Mouse (Mus musculus): ENCODE measurements around the gene 1700037C18Rik. TPM values are rescaled to one million over a fixed set of nuclear protein-coding genes. Genes with fewer than 3 reads are reported as not detected.

The 1700037C18Rik gene
- polyA plus RNA-seq (2015; fragmentation: Nextera tagmentation; extraction: Ambion mirVana), result 7.9 and 10.1 TPM in 2 replicates

DNA sequence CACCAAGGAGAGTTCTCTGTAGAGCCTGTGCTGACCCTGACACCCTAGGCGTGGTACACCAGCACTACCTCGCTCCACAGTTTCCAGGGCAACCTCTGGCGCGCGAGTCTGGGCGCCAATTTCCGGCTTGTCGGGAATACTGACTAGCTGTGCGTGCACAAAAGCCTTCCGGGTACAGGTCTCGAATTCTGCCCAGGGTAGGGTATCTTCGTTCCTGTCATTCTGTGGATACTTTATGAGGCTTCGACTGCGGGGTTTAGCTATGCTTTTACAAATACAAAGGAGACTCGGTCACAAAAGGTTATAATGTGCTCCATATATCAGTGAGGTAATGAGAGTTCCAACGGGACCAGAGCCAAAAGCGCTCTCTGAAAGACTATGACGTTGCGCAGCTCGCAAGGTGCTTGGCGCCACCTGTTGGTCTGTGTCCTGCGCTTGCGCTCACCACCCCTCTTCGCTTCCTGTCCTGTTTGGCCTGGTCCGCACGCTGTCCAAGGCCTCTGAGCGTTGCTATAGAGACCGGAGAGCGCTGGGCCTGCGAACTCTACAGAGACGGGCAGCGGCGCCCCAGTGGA lies at the start of gene 1700037C18Rik, which contains the start of gene Cluap1:
Gene 1700037C18Rik (minus strand): TSS at position 153 of the 575 bp plus-strand sequence.
Gene Cluap1 (plus strand): TSS at position 265 of the 575 bp plus-strand sequence.
- Histone ChIP-seq H3K27ac (peak within 1 kb of the TSS; percentile 81), H3K4me1 (peaks cover 6% of the 10 kb centered on the region), H3K9ac (peak within 1 kb of the TSS; percentile 69), H3K4me2 (peak within 1 kb of the TSS; percentile 82), H3K9me3 (replicated peaks) (no peaks in the 10 kb centered on the region), H3K4me3 (replicated peaks) (peak within 1 kb of the TSS; percentile 72), H3K27me3 (no peaks in the 10 kb centered on the region), H3K36me3 (peaks cover 50% of the 10 kb centered on the region)
- under 1% methylated on average over 33 of the region's 33 CpGs for WGBS
- ATAC-seq (replicated peaks; ENCODE audit: low FRiP score), result peak; percentile 99

DNA sequence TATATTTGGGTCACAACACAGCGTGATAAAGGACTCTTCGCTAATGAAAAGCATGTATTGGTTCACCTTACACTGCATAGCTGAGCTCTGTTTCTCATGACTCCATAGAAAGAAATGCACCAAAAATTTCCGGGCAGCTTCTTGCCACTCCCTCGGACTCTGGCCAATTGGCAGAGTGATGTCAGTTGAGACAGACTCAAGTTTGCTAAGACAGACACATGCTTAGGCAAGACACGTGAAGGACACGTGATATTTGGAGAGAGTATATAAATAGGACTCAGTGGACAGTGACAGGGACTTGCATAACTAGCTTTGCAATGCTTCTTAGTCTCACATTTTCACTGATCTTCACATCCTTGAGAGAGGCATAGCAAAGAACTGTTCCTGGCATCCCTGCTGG lies 47.9 kb upstream of the 1700037C18Rik start:
- Histone ChIP-seq H3K4me3 (replicated peaks) (no peak overlapping the region), H3K9me3 (replicated peaks) (no peaks in the 10 kb centered on the region), H3K4me2 (no peak overlapping the region), H3K4me1 (no peaks in the 10 kb centered on the region), H3K27me3 (no peaks in the 10 kb centered on the region), H3K27ac (no peak overlapping the region), H3K9ac (no peak overlapping the region), H3K36me3 (no peaks in the 10 kb centered on the region)
- no peak for ATAC-seq (replicated peaks; ENCODE audit: low FRiP score)
- 85% methylated on average over 6 of the region's 6 CpGs for WGBS

DNA sequence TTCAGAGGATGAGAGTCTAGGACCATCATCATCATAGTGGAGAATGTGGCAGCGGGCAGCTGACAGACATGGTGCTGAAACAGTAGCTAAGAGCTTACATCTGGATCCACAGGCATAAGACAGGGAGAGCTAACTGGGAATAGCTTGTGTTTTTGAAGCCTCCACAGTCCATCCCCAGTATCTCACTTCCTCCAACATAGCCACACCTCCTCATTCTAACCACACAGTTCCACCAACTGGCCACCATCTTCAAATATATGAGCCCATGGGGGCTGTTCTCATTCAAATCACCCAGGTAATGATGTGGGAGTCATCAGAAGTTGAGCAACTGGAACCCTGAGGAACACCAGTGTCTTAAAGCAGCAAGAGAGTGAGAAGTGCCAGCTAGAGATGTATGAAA lies 42.7 kb upstream of the 1700037C18Rik start:
- H3K4me3 ChIP-seq (replicated peaks), result no peak overlapping the region
- H3K36me3 ChIP-seq, result no peaks in the 10 kb centered on the region
- H3K9me3 ChIP-seq (replicated peaks), result no peaks in the 10 kb centered on the region
- no peaks in the 10 kb centered on the region for H3K27me3 ChIP-seq
- 82% methylated on average over 1 of the region's 1 CpGs for WGBS
- H3K4me1 ChIP-seq, result no peaks in the 10 kb centered on the region
- no peak for ATAC-seq (replicated peaks; ENCODE audit: low FRiP score)
- no peak overlapping the region for H3K27ac ChIP-seq
- H3K4me2 ChIP-seq, result no peak overlapping the region
- no peak overlapping the region for H3K9ac ChIP-seq

DNA sequence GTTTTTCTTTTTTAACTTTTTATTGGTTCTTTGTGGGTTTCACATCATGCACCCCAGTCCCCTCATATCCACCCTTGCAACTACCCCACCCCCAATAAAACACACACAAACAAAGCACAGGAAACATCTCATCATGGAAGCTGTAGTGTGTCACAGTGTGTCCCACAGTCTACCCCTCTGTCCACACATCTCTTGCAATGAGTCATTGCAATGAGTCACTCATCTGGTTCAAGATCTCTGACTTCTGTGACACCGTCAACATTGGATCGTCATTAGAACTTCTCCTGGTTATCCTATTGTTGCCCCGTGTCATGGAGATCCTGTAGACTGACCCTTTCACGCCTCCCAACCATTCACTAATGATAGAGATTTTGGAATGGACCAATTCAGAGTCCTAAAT lies 26.2 kb upstream of the 1700037C18Rik start:
- no peak overlapping the region for H3K4me3 ChIP-seq (replicated peaks)
- no peaks in the 10 kb centered on the region for H3K9me3 ChIP-seq (replicated peaks)
- no peaks in the 10 kb centered on the region for H3K27me3 ChIP-seq
- H3K36me3 ChIP-seq, result peaks cover 88% of the 10 kb centered on the region
- H3K9ac ChIP-seq, result no peak overlapping the region
- 90% methylated on average over 4 of the region's 4 CpGs for WGBS
- no peak overlapping the region for H3K27ac ChIP-seq
- no peak for ATAC-seq (replicated peaks; ENCODE audit: low FRiP score)
- no peaks in the 10 kb centered on the region for H3K4me1 ChIP-seq
- no peak overlapping the region for H3K4me2 ChIP-seq

DNA sequence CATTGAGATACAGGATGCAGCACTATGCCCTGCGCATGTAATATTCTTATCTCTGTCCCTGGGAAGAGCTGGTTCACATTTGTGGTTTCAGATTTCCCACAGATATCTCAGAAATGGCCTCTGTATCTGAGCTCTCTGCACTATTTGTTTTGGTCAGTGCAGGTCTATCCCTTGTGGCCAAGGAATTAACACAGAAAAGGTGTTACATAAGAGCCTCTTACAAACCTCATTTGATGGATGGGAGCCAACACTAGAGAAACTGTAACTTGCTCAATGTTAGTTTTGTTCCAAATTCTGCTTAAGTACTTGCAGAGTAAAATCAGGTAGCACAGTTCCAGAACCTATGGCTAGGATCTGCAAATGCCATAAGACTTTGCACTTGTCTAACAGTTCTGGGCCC lies 25.6 kb upstream of the 1700037C18Rik start:
- no peaks in the 10 kb centered on the region for H3K27me3 ChIP-seq

DNA sequence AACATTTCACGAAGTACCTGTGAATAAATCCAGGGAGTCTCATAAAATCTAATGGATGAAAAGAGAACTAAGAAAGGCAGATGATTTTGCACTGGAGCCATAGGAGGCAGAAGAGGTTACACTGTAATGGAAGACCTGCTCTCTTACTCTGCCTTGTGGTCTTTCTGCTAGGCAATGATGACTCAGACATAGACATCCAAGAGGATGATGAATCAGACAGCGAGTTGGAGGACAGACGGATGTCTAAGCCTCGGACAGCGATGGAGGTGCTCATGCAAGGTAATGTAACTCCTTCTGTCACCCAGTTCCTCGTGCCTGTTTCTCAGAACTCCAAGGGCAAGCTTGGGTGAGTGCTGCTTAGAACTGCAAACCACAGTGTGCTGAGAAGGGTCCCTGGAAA lies 25.0 kb upstream of the 1700037C18Rik start:
- Histone ChIP-seq H3K27ac (no peak overlapping the region), H3K9ac (no peak overlapping the region), H3K4me1 (no peaks in the 10 kb centered on the region), H3K4me2 (no peak overlapping the region), H3K27me3 (no peaks in the 10 kb centered on the region), H3K9me3 (replicated peaks) (no peaks in the 10 kb centered on the region), H3K36me3 (peaks cover 87% of the 10 kb centered on the region), H3K4me3 (replicated peaks) (no peak overlapping the region)
- ATAC-seq (replicated peaks; ENCODE audit: low FRiP score), result no peak
- WGBS, result 94% methylated on average over 6 of the region's 6 CpGs

More for the DNA sequence above, 25.6 kb upstream of the 1700037C18Rik start:
- no peak overlapping the region for H3K9ac ChIP-seq
- peaks cover 89% of the 10 kb centered on the region for H3K36me3 ChIP-seq
- H3K27ac ChIP-seq, result no peak overlapping the region
- 91% methylated on average over 1 of the region's 1 CpGs for WGBS
- no peaks in the 10 kb centered on the region for H3K9me3 ChIP-seq (replicated peaks)
- no peak overlapping the region for H3K4me3 ChIP-seq (replicated peaks)
- no peak for ATAC-seq (replicated peaks; ENCODE audit: low FRiP score)
- H3K4me2 ChIP-seq, result no peak overlapping the region
- H3K4me1 ChIP-seq, result no peaks in the 10 kb centered on the region

DNA sequence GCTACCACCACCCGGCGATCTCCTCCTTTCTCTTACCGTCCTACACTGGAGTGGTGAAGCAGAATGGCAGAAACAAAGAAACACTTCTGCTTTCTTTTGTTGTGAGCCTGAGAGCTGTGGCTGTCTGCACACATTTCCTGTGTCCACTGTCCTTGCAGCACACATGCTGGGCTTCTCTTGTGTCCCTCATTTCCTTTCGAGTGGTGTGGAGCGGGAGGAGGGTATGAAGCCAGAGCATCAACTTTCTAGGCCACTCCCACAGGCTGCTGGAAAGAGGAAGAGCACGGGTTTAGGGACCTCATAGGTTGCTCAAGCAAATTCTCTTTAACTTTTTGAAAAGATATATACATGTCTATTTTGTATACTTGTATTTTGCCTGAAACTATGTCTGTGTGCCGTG lies 20.7 kb upstream of the 1700037C18Rik start:
- Histone ChIP-seq H3K4me3 (replicated peaks) (no peak overlapping the region), H3K36me3 (peaks cover 74% of the 10 kb centered on the region), H3K4me2 (no peak overlapping the region), H3K27ac (no peak overlapping the region), H3K4me1 (no peaks in the 10 kb centered on the region), H3K27me3 (no peaks in the 10 kb centered on the region), H3K9me3 (replicated peaks) (no peaks in the 10 kb centered on the region), H3K9ac (no peak overlapping the region)
- 80% methylated on average over 7 of the region's 7 CpGs for WGBS
- no peak for ATAC-seq (replicated peaks; ENCODE audit: low FRiP score)

DNA sequence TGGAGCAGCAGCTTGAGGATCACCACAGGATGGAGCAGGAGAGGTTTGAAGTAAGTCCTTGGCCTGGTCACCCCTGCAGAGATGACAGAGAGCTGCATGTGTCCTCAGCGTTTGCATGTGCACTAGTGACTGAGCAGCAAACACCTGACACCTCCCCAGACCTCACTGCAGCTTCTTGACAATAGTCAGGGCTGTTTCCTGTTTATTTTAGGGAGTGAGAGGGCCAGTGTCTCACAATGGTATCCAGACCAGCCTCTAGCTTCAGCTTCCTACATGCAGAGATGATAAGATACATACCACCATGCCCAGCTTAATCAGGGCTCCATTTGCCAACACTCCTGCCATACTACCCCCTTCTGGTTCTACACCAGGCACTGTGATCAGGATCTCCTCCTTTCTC lies 20.1 kb upstream of the 1700037C18Rik start:
- Histone ChIP-seq H3K4me1 (no peaks in the 10 kb centered on the region), H3K9ac (no peak overlapping the region), H3K4me2 (no peak overlapping the region), H3K4me3 (replicated peaks) (no peak overlapping the region), H3K9me3 (replicated peaks) (no peaks in the 10 kb centered on the region), H3K27ac (no peak overlapping the region), H3K27me3 (no peaks in the 10 kb centered on the region), H3K36me3 (peaks cover 74% of the 10 kb centered on the region)
- WGBS, result 62% methylated on average over 1 of the region's 1 CpGs
- ATAC-seq (replicated peaks; ENCODE audit: low FRiP score), result no peak

DNA sequence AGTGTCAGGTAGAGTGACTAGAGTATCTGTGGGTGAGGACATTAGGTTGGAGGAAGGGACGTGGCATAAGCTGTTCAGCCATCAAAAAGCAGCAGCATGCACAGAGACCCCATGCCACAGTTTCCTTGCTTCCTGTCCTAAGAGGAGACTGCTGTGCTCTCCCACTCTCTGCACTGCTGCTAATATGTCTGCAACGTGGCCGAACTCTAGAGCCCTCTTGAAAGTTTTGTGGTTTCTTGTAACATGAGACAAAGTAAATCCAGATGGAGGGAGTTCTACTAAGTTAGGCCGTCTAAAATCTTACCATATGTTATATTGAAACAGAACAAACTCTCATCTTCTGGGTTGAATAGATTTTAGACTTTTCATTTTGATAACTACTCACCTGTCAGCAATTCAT lies 15.5 kb upstream of the 1700037C18Rik start:
- peaks cover 76% of the 10 kb centered on the region for H3K36me3 ChIP-seq

DNA sequence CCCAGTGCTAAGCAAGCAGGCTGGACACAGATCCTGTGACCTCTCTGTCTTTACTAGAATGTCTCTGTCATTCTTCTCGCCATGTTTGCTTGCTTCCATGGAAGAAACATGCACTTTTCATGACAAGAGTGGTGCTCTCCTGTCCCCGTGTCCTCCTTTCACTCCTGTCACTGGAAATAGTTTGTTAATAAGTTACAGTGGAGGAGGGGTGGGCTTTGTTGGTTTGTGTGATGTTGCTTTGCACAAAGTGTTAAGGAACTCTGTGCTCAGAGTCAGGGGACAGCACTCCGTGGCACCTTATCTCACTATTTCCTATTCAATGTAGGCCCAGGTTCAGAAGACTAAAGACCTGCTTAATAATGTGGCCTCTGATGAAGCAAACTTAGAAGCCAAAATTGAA lies 15.0 kb upstream of the 1700037C18Rik start:
- no peak for ATAC-seq (replicated peaks; ENCODE audit: low FRiP score)
- H3K4me2 ChIP-seq, result no peak overlapping the region
- no peak overlapping the region for H3K27ac ChIP-seq
- H3K27me3 ChIP-seq, result no peaks in the 10 kb centered on the region
- WGBS, result 81% methylated on average over 3 of the region's 3 CpGs
- peaks cover 77% of the 10 kb centered on the region for H3K36me3 ChIP-seq
- H3K4me1 ChIP-seq, result no peaks in the 10 kb centered on the region
- H3K9me3 ChIP-seq (replicated peaks), result no peaks in the 10 kb centered on the region
- no peak overlapping the region for H3K4me3 ChIP-seq (replicated peaks)
- no peak overlapping the region for H3K9ac ChIP-seq

More for the DNA sequence above, 15.5 kb upstream of the 1700037C18Rik start:
- Histone ChIP-seq H3K4me2 (no peak overlapping the region), H3K4me1 (no peaks in the 10 kb centered on the region), H3K9me3 (replicated peaks) (no peaks in the 10 kb centered on the region), H3K27me3 (no peaks in the 10 kb centered on the region), H3K4me3 (replicated peaks) (no peak overlapping the region), H3K27ac (no peak overlapping the region), H3K9ac (no peak overlapping the region)
- no peak for ATAC-seq (replicated peaks; ENCODE audit: low FRiP score)
- 42% methylated on average over 4 of the region's 4 CpGs for WGBS

DNA sequence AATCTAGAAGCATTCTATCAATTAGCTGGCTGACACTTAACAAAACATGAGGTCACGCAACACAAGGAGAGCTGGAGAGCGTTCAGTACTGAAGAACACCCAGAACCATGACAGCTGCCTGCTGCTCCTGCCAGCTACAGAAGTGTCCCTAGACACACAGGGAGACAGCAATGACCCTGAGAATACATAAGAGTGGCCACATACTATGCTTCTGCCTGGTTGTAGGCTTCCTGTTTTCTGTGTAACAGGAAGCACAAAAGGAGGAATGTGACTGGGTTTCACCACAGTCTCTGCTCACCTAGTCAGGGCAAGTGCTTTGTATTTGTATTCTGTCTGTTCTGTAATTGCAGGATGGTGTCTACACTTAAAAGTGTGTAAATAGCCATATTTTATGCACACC lies 12.3 kb upstream of the 1700037C18Rik start:
- Histone ChIP-seq H3K27ac (no peak overlapping the region), H3K4me2 (no peak overlapping the region), H3K36me3 (peaks cover 83% of the 10 kb centered on the region), H3K9me3 (replicated peaks) (no peaks in the 10 kb centered on the region), H3K4me1 (no peaks in the 10 kb centered on the region), H3K27me3 (no peaks in the 10 kb centered on the region), H3K9ac (no peak overlapping the region), H3K4me3 (replicated peaks) (no peak overlapping the region)
- no peak for ATAC-seq (replicated peaks; ENCODE audit: low FRiP score)
- WGBS, result 90% methylated on average over 2 of the region's 2 CpGs

DNA sequence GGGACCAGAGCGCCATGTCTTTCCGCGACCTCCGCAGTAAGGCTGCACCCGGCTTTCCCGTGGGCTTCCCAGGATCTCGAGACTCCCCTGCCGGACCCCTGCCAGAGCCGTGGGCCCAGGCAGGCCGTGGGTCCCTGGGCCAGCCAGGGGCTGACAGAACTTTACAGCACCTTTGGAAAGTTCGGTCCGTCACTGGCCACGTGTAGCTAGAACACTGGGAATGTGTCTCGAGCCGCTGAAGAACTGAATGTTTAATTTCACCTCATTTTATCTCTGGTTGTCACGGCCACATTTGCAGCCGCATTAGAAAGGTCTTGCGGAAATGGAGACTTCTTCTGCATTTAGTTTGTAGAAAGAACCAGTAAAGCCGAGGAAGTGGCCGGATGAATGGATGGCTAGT lies 629 bp upstream of the 1700037C18Rik start:
- H3K9ac ChIP-seq, result peak overlapping the region; percentile 69

DNA sequence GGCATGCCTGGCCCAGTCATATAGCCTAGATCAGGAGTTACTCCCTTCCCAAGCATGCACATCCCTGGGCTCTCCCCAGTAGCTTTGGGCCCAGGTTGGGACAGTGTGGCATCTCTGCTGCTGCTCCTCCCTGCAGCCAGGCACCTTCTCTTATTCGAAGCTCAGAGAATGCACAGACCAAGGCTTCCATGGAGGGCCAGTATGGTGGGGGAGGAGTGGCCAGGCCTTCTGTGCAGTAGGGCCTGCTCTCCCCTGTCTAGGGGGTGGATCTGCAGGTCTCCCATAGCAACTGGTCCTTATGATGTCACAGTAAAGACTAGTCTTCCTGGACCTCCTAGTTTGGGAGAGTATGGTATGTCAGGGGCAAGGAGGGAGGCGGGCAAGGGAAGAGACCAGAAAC lies 1.0 kb downstream of the 1700037C18Rik start:
- no peaks in the 10 kb centered on the region for H3K9me3 ChIP-seq (replicated peaks)
- 74% methylated on average over 2 of the region's 2 CpGs for WGBS
- no peak overlapping the region for H3K9ac ChIP-seq
- no peaks in the 10 kb centered on the region for H3K27me3 ChIP-seq
- no peak overlapping the region for H3K27ac ChIP-seq
- H3K36me3 ChIP-seq, result peaks cover 50% of the 10 kb centered on the region
- peaks cover 6% of the 10 kb centered on the region for H3K4me1 ChIP-seq
- H3K4me3 ChIP-seq (replicated peaks), result no peak overlapping the region
- no peak overlapping the region for H3K4me2 ChIP-seq
- no peak for ATAC-seq (replicated peaks; ENCODE audit: low FRiP score)

More for the DNA sequence above, 629 bp upstream of the 1700037C18Rik start:
- WGBS, result 6% methylated on average over 20 of the region's 20 CpGs
- peak overlapping the region; percentile 82 for H3K4me2 ChIP-seq
- H3K36me3 ChIP-seq, result peaks cover 50% of the 10 kb centered on the region
- H3K27me3 ChIP-seq, result no peaks in the 10 kb centered on the region
- ATAC-seq (replicated peaks; ENCODE audit: low FRiP score), result no peak
- H3K4me3 ChIP-seq (replicated peaks), result peak overlapping the region; percentile 72
- H3K27ac ChIP-seq, result peak overlapping the region; percentile 81
- no peaks in the 10 kb centered on the region for H3K9me3 ChIP-seq (replicated peaks)
- peaks cover 6% of the 10 kb centered on the region for H3K4me1 ChIP-seq
